Mouse (Mus musculus): ENCODE results near the gene Ptbp1. TPM values are rescaled to one million over a fixed set of nuclear protein-coding genes. Genes with fewer than 3 reads are reported as not detected.
A peak's percentile ranks its signal among the peaks of the same experiment; 100 is the strongest.

Ptbp1 gene
- polyA plus RNA-seq, 1 experiment, result 207 TPM

DNA sequence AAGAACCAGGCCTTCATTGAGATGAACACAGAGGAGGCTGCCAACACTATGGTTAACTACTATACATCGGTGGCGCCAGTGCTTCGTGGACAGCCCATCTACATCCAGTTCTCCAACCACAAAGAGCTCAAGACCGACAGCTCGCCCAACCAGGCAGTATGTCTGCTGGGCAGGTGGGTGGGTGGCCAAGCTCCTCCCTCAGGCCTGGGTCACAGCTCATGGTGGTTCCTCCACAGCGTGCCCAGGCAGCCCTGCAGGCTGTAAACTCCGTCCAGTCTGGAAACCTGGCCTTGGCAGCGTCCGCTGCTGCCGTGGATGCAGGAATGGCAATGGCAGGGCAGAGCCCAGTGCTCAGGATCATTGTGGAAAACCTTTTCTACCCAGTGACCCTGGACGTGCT is 4.9 kb downstream of the Ptbp1 start:
- no peak for DNase-seq (ENCODE audit: low read depth)

DNA sequence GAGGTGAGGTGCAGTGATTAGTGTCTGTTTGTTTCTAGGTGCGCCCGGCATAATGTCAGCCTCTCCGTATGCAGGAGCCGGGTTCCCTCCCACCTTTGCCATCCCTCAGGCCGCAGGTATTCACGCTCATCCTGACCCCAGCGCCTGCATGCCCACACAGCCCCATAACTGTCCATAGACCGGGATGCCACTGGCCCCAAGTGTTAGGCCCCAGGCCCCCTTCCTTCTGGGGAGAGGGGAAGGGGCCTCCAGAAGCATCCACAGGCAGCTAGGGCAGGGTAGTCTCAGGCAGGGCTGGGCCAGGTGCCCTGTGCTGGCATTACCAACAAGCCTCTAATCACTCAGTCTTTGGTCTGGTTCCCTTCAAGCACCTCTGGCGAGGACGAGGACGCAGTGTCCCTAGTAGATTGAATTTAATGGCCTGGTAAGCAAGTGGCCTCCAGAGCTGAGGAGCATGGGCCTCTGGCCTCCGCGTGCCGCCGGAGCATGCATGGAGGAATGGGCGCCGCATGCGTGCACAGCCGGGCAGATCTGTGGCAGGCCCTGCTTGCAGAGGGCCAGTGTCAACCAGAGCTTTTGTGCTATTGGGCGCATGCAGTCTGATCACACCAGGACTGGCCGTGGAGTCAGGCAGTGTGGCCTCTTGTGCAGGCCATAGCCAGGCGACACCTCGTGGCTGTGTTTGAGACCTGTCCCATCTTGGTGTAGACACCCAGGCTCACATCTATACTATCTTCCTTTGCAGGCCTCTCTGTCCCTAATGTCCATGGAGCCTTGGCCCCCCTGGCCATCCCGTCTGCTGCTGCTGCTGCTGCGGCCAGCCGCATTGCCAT is 6.1 kb downstream of the Ptbp1 start:
- DNase-seq (ENCODE audit: low read depth), result no peak

DNA sequence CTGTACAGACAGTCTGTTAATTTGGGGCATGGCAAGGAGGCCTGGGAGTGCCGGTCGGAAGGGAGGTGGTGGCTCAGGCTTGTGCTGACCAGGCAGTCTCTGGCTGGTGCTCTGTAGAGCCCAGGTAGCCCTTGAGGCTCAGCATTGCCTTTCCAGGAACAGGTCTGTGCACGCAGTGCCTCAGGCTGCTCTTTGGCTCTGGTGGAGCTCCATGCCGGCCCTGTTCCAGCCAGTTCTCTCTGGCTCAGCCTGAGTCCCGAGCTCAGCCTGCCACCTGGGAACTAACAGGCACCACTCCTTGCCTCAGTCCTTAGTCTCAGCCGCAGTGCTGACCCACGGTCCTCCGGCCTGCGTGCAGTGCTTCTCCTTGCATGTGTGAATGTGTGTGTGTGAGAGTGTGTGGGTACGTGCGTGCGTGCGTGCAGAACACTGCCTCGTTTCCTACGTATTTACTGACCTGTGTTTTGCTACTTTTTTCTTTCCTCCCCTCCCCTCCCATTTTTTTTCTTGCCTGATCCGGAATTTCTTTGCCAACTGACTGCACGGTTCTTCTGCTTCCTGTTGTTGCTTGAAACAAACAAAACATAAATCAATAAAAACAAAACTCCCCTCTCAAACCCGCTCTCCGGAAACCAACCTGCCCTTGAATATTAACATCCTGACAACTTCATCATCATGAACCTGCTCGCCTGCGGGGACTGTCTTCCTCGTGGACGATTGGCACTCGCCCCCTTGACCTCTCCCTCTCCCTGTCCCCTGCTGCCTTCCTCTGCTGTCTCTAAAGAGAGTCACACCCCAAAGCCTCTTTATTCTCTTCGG is 7.2 kb downstream of the Ptbp1 start:
- peak; percentile 82 for DNase-seq (ENCODE audit: low read depth)

DNA sequence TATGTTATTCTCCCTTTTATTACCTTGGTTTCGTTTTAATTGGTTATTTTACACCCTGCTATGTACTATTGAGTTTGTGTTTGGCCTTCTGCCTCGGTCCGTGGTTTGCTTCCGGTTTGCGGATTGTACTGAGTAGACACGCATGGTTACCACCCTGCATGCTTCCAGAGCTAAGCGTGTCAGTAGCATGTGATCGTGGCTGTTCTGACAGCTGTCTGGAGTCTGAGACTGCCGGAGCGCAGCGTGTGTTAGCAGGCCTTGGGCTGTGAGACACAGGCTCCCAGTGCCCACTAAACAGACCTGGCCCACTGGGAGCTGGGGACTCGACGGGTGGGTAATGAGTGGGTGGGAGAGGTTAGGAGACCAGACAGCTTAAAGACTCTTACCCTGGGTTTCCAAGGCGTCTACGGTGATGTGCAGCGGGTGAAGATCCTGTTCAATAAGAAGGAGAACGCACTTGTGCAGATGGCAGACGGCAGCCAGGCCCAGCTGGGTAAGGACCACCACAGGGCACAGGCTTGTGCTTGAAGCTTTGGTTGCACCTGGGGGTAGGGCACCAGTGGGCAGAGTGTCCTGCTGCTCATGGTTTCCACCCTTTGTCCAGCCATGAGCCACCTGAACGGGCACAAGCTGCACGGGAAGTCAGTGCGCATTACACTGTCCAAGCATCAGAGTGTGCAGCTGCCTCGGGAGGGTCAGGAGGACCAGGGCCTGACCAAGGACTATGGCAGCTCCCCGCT is 8.0 kb downstream of the Ptbp1 start:
- no peak for DNase-seq (ENCODE audit: low read depth)

DNA sequence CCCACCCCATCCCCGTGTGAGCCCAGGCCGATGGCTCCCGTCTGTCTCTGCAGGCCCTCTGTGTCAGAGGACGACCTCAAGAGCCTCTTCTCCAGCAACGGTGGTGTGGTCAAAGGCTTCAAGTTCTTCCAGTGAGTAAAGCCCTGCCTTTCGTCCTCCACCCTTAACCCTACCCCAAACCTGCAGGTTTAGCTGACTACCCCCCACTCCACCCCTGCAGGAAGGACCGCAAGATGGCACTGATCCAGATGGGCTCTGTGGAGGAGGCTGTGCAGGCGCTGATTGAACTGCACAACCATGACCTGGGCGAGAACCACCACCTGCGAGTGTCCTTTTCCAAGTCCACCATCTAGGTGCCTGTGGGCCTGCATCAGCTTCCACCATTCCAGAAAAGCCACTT is 8.7 kb downstream of the Ptbp1 start:
- no peak for DNase-seq (ENCODE audit: low read depth)

DNA sequence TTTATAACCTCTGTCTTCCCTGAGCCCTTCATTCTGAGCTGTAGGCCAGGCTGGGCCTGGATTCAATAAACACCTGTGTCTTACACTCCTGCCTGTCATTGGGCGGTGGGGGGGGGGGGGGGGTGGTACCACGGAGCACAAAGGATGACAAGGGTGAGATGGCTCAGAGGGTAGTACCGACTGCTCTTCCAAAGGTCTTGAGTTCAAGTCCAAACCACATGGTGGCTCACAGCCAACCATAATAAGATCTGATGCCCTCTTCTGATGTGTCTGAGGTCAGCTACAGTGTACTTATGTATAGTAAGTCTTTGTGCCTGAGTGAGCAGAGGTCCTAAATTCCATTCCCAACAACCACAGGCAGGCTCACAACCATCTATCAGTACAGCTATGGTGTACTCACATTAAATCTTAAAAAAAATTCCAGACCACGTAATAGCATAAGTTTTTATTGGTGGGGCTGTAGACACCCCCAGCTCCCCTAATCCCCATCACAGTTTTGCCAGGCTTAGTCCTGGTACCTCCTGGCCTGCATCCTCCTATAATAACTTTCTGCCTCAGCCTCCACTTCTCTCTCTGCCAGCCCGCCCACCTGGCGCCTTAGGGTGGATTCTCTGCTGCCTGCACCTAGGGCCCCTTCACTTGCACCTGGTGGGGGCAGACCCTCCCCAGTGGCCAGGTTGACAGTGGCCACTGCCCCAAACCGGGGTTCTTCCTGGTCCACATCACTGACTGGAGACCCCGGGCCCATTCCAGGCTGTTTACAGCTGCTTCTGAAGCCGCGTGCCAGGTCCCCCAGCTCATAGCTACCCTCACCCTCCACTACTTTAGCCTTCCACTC is 10.3 kb downstream of the Ptbp1 start:
- no peak for DNase-seq (ENCODE audit: low read depth)

DNA sequence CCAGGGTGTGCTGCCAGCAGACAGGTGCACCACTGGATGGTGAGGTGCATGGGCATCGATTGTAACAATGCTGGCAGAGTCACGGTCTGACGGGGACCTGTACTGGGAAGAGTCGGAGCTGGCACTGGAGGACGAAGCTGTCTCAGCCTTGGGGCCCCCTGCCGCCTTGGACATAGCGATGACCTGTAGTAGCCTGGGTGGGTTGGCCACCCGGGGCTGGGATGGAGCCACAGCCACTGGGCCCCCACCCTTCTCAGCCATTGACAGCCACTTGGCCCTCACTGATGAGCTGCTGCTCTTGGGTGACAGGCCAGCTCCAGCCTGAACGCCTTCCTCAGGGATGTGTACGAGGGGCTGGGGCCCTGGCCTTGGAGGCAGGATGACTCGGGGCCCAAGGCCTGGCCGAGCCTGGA is 11.0 kb downstream of the Ptbp1 start:
- DNase-seq (ENCODE audit: low read depth), result no peak

DNA sequence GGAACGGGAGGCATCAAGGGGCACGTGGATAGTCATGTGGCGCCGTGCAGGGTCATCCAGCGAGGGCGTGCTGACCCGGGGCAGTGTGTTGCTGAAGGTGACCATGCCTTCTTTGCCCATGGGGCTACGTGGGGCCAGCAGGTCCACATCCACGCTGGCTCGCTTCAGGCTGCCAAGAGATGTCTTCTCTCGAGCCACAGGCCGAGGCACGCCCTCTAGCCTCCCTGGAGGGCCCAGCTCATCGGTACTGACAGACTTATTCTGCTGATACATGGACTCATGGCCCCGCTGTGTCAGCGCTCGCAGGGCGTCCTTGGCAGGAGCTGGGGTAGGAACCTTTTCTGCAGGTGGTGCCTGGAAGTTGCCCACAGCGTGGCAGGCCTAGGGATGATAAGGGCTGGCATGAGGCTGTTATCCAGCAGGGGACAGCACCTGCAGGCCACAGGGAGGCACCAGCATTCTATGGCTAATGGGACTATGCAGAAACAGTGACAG is 11.6 kb downstream of the Ptbp1 start:
- DNase-seq (ENCODE audit: low read depth), result no peak

DNA sequence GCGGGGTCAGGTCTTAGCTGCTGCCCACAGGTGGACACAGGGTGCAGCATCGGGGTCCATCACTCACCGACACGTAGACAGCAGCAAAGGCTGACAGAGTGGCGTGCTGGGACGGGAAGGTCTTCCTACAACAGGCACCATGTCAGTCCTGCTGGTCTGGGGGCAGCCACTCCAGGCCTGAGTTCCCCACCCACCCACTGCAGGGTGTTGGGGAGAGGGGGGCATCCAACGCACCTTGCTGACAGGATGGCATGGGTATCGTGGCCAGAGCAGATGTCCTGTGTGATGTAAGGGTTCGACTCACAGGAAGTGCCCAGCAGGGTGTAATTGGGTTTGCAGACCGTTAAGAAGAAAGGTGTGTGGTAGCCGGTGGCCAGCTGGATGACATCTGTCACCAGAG is 12.4 kb downstream of the Ptbp1 start:
- no peak for DNase-seq (ENCODE audit: low read depth)

DNA sequence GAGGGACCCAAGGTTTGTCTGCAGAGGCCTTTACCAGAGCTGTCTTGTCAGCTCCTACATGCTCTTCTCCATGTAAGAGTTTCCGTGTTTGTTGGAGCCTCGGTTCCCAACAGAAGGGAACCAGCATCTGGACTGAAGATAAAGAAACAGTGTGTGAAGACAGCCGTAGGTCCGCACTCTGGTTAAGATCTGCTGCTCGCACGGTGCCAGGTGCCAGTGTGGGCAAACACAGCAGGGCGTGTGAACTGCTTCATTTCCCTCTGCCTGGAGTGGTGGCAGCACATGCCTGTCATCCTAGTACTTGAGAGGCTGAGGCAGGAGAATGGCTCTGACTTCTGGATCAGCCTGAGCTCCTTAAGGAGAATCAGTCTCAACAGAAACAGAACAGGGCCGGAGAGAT is 17.6 kb downstream of the Ptbp1 start:
- DNase-seq (ENCODE audit: low read depth), result no peak

DNA sequence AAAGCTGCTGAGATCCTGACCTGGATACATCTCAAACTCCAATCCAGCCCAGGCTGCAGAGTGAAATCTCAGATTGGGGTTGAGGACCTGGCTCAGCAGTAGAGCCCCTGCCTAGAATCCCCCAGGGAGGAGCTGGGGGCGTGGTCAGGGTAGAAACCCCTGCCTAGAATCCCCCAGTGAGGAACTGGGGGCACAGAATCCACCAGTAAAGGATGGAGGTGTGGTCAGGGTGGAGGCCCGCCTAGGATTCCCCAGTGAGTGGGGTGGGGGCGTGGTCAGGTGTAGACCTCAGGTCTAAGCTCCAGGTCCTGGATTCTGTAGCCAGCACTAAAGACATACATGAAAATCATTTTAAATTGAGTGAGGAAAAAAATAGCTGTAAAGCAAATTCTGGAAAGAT is 18.6 kb downstream of the Ptbp1 start:
- no peak for DNase-seq (ENCODE audit: low read depth)

DNA sequence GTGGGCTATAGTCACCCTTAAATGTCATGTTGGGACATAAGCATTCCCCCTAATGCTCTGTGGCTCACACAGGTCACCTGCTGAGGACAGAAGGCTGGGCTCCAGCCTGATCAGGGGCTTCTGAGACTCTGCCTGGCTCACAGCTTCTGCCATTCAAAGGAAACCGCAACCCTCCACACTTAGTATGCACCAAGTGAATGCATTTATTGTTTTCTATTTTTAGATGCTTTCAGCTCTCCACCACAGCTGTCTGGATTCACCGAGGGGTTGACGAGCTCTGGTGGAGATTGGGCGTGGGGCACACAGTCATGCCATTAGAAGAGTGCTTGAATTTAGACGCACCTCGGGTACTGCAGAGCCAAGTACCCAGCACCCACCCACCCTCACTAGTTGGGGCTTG is 19.1 kb downstream of the Ptbp1 start:
- DNase-seq (ENCODE audit: low read depth), result no peak

DNA sequence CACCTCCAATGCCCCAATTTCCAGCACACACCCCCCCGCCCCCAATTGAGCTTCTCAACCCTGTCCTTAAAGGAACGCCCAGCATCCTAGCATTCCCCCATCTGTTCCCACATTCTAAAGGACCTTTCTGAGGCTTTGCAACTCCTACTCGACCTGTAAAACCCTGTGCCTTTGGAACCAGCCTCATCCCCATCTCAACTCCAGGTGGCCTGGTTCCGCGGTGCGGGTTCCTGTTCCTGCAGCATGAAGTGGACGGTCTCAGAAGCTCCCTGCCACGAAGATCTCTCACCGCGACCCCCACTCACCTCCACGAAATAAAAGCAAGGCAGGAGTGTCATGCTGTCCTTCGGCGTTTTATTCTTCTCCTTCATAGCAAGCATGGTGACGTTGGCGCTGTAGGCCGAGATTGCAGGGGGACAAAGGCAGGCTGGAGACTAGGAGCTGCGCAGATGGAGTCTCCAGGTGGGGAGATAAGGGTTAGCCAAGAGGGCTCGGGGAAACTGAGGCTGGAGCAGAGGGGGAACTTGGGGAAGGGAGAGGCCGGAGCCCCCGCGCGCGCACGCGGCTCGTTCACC is 19.6 kb downstream of the Ptbp1 start:
- DNase-seq (ENCODE audit: low read depth), result no peak

DNA sequence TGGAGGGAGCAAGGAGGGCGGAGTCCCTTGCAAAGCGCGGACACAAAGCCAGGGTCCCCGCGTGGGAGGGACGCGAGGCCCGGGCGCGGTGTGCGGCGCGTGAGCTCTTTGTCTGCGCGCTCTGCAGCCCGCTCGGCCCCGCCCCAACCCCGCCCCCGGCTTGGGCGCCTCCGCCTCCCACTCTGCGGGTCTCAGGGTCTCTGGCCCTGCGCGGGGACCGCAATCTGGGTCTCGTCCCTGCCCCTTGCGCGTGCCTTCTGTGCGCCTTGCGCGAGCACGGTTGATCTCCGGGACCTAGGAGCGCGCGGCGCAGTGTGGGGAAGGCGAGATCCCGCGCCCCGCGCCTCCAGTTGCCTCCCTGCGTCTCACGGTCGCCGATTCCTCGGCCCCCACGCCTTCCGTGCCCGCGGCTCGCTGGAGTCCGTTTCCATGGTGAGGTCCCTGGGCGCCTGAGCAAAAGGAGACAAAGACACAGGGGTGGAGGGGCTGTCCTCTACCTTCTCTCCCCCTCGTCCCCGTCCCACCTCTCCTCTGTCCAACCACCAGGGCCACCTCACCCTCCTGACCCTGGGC is 20.1 kb downstream of the Ptbp1 start, which contains the start of the genes Prtn3 and Plppr3:
TSS of gene Prtn3 (plus strand) at position 187 of the 573 bp plus-strand sequence.
TSS of gene Plppr3 (minus strand) at position 345 of the 573 bp plus-strand sequence.
- DNase-seq (ENCODE audit: low read depth), result no peak

DNA sequence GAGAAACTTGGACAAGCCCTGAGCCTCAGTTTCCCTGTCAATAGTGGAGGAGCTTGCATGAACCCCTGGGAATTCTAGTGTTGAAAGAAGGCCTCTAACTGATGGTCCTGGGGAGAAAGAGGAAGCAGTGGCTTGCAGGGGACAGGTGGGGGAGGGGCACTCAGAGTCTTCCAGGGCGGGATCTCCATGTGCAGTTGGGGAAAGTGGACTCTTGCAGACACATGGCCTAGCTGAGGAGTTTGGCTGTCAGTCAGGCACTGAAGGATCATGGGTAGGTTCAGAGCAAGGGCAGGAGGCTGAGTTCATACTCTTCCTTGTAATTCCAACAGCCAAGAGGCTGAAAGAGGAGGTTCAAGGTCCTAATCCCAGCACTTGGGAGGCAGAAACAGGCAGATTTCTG is 22.9 kb downstream of the Ptbp1 start:
- no peak for DNase-seq (ENCODE audit: low read depth)

DNA sequence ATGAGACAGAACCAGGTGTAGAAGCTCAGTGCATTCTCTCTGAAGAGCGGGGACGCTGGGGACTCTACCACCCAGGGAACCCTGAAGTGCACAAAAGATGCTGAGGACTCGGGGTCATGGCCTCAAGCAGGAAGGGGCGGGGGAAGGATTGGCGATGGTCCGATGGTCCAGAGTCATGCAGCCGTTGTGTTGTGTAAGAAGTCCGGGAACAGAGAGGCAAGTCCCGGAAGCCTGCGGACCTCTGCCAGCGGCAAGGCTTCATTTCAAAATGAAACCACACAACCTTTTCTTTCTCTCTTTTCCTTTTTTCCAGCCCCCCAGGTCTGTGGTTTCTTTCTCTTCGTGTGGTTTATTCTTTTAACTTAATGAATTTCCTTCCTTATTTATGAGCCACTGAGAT is 23.5 kb downstream of the Ptbp1 start:
- no peak for DNase-seq (ENCODE audit: low read depth)

DNA sequence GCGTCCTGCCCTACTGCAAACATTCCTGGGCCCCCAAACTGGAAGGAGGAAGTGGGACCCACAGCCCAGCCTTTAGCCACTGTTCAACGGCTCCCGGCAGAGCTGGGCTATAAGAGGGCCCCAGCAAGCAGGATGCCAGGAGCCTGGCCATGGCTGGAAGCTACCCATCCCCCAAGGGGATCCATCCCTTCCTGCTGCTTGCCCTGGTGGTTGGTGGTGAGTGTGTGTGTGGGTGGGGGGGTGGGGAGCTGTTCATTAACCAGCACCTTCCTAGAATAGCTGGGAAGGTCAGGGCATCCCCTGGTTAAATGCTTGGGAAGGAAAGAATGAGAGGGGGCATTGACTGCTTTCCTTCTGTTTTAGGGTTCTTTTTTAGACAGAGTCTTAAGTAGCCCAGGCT is 25.3 kb downstream of the Ptbp1 start:
- DNase-seq (ENCODE audit: low read depth), result no peak

DNA sequence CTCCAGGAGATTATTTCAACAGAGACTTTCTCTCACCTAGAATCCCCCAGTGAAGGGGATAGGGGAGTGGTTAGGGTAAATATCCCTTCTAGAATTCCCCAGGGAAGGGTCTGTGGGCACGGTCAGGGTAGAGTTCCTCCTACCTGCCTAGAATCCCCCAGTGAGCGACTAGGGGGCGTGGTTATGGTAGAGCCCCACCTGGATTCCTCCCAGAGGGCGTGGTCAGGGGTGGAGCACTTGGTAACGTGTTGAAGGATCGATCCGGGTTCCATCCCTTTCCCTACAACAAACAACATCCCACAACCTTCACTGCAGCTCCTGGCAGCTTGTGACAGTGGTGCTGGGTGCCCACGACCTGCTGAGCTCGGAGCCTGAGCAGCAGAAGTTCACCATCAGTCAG is 26.5 kb downstream of the Ptbp1 start:
- no peak for DNase-seq (ENCODE audit: low read depth)

DNA sequence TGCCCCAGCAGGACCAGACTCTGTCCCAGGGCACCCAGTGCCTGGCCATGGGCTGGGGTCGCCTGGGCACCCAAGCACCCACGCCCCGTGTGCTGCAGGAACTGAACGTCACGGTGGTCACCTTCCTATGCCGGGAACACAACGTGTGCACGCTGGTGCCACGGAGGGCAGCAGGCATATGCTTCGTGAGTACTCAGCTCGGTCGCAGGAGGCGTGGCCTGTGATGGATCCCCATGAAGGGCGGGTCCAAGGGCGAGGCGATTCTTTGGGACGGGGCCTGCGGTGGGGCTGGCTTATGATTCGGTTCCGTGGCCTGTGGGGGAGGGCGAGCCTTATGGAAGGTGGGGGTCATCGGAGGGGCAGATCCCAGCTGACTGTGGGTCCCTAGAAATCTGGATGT is 27.8 kb downstream of the Ptbp1 start:
- DNase-seq (ENCODE audit: low read depth), result no peak

DNA sequence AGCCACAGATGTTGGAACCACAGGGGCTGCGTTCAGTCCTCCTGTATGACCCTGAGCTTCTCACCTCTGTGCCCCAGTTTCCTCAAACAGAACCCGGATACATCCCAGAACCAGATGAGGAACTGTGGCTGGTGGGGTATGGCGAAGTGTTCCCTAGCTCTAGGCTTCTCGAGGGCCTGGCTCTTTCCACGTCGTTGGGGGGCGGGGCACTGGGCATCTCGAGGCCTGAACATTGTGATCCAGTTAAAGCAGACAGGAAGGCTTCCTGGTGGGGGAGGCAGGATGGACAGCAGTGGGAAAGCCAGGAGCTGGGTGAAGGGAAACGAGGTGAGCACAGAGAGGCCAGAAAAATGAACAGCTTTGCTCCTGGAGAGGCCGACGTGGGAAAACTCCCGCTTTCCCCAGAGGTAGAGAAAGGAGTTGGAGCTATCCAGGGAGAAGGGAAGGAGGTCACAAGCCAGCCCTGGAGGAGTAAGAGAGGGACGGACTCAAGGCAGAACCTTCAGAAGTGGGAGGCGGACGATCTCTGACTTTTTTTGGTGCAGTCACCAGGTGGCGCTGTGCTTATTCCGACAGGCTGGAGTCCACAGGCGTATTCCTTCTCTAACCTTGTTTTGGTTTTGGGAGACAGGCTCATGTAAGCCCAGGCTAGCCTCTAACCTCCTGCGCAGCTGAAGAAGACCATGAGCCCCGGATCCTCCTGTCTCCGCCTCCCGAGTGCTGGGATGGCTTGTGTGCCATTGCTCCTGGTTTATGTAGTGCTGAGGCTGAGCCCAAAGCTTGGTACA is 29.3 kb downstream of the Ptbp1 start:
- DNase-seq (ENCODE audit: low read depth), result no peak
